Mouse (Mus musculus) left cerebral cortex, adult 6 months (tissue): ENCODE results near the gene Ext2. TPM values are rescaled to one million over a fixed set of nuclear protein-coding genes. Genes with fewer than 3 reads are reported as not detected.

Experiments used
- long read RNA-seq, 2 experiments: library from polyadenylated mRNA; unstranded; transcript quantifications; one replicate each; pipeline ENCODE4 v2.0.0; 2019 to 2020
- polyA plus RNA-seq: library from polyadenylated mRNA; unstranded; fragments of <200 nt; fragmentation: Nextera tagmentation; gene quantifications from 2 replicates; pipeline ENCODE4 v1.2.3, GENCODE M21; 2021

Ext2 gene
- 32.3 and 37.4 TPM in 2 replicates for polyA plus RNA-seq
- long read RNA-seq, experiment 1, transcript Ext2-201 (14 exons, 2,871 nt), result major isoform, 218 of 272 reads
- long read RNA-seq, experiment 1, partial matches to known transcripts, result 20 of 272 reads
- long read RNA-seq, experiment 1, other reads (novel, unspliced or antisense), result 34 of 272 reads
- long read RNA-seq, experiment 2, transcript Ext2-201 (14 exons, 2,871 nt), result major isoform, 30 of 45 reads
- long read RNA-seq, experiment 2, partial matches to known transcripts, result 9 of 45 reads
- long read RNA-seq, experiment 2, other reads (novel, unspliced or antisense), result 4 of 45 reads

DNA sequence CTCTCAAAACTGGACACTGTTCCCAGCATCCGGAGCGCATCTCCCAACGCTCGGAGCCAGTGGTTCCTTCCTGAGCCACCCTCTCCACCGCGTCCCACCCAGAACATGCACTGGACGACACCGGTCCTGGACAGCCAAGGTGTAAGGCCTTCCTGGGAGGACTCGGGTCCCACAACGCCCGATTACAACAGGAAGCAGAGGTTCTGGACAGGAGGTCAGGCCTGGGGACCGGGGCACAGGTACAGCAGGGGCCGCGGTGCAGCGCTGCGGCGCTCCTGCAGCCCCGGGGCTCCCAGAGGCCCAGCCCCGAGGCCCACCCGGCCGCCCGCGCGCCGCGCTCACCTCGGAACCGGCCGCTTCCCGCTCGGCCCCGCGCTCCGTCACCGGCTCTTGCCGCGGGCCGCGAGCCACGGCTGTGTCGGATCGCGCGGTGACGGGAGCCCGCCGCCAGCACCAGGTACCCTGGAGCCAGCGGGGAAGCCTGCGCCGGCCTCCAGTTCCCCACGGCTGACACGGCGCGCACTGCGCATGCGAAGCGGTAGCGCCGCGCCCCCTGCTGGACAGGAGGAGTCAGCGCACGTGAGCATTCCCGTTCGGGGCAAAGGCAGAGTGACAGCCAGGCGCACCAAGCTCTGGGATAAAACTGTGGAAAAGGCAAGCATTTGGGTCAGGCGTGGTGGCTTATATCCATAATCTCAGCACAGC, at the start of gene Ext2:
TSS of gene Ext2 (minus strand) at position 524 of the 705 bp plus-strand sequence.

DNA sequence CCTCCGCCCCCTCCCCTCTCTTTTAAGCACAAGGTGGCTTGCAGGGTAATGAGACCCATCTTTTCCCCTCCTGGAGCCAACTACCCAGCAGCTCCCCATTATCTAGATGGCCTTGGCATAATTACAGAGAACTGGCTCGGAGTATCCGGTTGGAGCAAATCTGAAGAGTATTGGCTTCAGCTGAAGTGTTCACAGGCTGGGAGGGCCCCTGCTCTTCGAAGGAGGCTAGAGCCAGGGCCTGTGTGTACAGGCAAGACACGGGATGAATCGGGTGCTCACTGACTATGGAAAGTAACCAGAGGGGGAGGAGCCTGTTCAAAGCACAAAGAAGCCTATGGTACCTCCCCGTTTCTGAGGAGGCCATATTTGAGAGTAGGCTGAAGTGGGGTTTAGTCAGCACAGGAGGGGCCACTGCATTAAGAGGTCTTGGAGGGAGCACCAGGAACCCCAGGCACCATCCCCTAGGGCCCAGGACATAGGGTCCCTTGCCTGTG, 46.8 kb upstream of the Ext2 start, which contains the start of gene Accsl:
TSS of gene Accsl (minus strand) at position 51 of the 494 bp plus-strand sequence.

GRCm38 (mm10) chr2:93849505-93850089, 27.2 kb upstream of the Ext2 start, which contains the start of gene Accs:
Gene Accs (minus strand): TSS chr2:93849943.

Other genes starting within 250 kb of the Ext2 start
- 0.23 and 0.39 TPM in 2 replicates for gene Alx4, start 180.2 kb downstream of the Ext2 start, polyA plus RNA-seq
- gene Accs, start 27.4 kb upstream of the Ext2 start, polyA plus RNA-seq, result 1.5 and 3.5 TPM in 2 replicates
- not detected in 2 replicates for gene Accsl, start 46.6 kb upstream of the Ext2 start, polyA plus RNA-seq
- gene Gm13889, start 134.6 kb upstream of the Ext2 start, polyA plus RNA-seq, result 8.1 and 13.8 TPM in 2 replicates
- not detected in 2 replicates for gene Gm27027, start 173.8 kb upstream of the Ext2 start, polyA plus RNA-seq
- gene Alkbh3, start 188.2 kb upstream of the Ext2 start, polyA plus RNA-seq, result 24.2 and 29.8 TPM in 2 replicates